Mouse (Mus musculus) monocyte, adult 5-6 weeks (primary cell): ENCODE results near the gene Acly. TPM values are rescaled to one million over a fixed set of nuclear protein-coding genes. Genes with fewer than 3 reads are reported as not detected.

Experiments
- ATAC-seq: fragments of 153-309, 156-312 bp; replicated peaks from 2 replicates; pipeline ENCODE4 v1.8.0; 2017; ENCODE audit warnings: mild to moderate bottlenecking; ENCODE audit not compliant: low TSS enrichment, insufficient number of reproducible peaks, severe bottlenecking, poor library complexity, low FRiP score
- total RNA-seq: library from RNA; stranded (forward); fragments of 200-1000, 200-491, 200-594 nt; gene quantifications from 3 replicates; pipeline ENCODE4 v1.2.3, GENCODE M21; 2017

The Acly gene
- total RNA-seq, 1 experiment from 2014 or later, result 104 TPM

GRCm38 (mm10) chr11:100471352-100472196 is 56.2 kb downstream of the Acly start:
- ATAC-seq, result no peak

DNA sequence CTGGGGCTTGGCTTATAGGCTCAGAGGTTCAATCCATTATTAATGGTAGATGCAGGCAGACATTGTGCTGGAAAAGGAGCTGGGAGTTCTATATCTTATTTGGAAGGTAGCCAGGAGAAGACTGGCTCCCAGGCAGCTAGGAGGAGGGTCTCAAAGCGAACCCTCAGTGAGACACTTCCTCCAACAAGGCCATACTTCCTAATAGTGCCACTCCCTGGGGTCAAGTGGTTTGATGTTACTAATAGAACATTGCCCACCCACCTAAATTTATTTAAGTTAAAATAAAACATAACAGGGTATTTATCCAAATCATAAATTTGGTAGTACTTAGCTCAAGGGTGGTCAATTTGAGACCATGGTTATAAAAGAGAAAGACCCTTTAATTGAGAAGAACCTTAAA is 62.0 kb downstream of the Acly start:
- ATAC-seq, result no peak

GRCm38 (mm10) chr11:100465229-100465792 is 62.5 kb downstream of the Acly start:
- no peak for ATAC-seq

DNA sequence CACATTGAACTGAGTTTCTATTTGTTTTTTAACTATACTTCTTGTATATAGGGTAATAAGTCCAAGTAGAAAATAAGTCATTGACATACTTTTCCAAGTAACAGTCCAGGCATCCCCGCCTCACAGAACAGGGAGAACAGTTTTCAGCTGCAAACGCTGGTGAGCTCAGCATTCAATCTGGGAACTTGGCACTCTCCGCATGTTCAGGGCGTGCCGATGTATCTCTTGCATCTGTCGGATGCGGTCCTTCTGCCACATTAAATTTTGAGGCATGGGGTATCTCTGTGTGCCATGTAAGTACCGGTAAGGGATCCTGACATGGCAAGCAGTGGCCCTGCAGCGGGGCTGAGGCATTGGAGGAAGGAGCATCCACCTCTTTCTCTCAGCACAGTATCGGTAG is 65.1 kb downstream of the Acly start:
- no peak for ATAC-seq

GRCm38 (mm10) chr11:100457711-100458110 is 70.1 kb downstream of the Acly start:
- no peak for ATAC-seq

GRCm38 (mm10) chr11:100457247-100457646 is 70.6 kb downstream of the Acly start:
- ATAC-seq, result no peak

- ATAC-seq, result no peak
These were observed 85.2 kb downstream of the Acly start for GRCm38 (mm10) chr11:100442625-100443024.

GRCm38 (mm10) chr11:100441797-100442196 is 86.0 kb downstream of the Acly start, which contains the start of the genes Nt5c3b and Klhl10:
Gene Nt5c3b (minus strand): TSS chr11:100441808.
Gene Klhl10 (plus strand): TSS chr11:100441917.
- ATAC-seq, result no peak

DNA sequence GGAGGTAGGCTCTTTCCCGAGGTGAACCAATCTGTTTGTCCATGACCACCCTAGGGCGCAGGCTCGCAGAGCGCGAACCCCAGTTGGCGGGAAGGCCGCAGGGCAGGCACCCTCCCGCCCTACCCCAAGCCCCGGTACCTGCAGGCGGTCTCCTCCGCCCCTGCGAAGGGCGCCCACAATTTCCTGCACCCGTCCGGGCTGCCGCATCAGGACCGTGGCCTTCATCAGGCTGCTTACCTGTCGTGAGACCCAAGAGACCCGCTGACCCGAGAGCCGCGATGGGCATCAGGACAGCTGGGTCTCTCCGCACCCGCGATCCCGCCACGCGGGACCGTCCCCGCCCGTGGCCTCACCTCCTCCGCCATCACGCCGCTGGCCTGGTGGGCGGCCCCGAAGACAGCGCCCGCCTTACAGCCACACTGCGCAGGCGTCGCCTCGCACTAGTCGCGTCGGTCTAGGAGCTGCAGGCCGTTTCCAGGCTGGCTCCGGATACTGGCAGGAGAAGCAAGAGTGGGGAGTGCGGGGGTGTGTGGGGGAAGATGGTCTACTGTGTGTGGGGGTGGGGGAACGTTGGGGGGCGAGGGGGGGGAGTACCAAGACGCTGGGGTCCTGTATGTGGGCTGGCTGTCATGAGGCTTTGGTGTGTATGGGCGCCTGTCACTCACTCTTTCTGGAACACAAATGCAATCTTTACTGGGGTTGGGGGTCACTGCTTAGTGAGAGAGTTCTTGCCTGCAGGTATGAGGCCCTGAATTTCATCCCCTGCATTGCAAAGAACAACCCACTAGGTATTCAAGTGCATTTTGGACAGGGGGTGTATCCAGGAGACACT is 86.9 kb downstream of the Acly start:
- peak; percentile 86 for ATAC-seq

DNA sequence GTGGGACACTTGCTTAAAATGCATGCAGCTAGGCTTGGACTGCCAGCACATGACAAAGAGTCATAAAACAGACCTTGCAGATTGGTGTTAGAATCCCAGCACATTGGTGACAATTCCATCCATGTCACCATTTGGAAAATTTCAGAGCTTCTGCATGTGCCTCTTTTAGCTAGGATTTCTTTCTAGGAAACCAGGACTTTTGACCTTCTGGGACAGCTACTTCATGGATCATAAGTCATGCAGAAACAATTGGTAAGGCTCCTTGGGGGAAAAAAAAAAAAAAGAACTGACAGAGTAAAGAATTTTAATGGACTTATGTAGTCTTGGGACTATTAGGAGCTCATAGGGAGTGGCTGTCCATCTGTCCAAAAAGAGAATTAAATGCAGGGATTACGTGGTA is 89.9 kb downstream of the Acly start:
- ATAC-seq, result no peak

GRCm38 (mm10) chr11:100435678-100436246 is 92.0 kb downstream of the Acly start:
- ATAC-seq, result no peak

GRCm38 (mm10) chr11:100432002-100432401 is 95.8 kb downstream of the Acly start:
- no peak for ATAC-seq

- ATAC-seq, result no peak
These were observed 97.7 kb downstream of the Acly start for GRCm38 (mm10) chr11:100430052-100430451.

DNA sequence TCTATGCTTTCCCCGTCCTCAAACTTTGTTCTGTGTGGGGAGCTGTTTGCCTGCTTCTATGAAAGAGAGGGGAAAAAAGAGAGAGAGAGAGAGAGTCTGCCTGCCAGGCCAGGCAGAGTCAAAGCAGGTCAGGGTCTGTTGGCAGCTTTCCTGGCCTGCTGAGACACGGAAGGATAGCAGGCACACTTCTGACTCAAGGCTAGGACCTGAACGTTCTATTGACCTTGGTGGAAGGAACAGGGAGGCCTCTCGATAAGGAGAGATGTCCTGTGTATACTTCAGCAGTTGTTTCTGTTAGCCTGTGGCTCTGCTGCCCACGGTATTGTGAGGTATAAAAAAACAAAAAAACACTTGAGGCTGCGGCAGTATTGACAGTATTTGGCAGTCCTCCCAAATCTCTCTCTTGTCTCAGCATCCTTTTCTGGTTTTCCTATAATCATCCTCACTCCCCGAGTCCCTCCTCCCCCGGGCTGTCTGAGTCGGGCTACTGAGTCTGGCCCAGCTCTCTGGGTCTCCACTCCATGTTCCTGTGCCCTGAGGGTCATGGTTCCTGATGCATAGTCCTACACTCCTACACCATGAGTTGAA is 99.1 kb downstream of the Acly start:
- no peak for ATAC-seq

DNA sequence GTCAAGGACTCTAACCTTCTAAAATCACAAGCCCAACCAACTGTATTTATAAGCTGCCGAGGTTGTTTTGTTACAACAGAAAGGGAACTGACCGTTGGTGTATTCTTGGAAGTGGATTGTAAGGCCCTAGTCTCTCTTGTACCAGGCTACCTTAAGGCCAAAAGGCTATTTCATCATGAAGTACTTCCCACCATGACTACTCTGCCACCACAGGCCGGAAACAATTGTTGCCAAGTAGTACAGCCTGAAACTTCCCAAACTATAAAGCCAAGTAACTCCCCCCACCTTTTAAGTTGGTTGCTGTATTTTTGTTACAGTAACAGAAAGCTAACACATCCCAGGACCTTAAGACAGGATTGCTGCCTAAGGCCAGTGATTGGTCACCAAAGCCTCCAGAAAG is 101.0 kb downstream of the Acly start:
- ATAC-seq, result no peak
